Mouse (Mus musculus) c-Kit-positive CD71-negative TER-119-negative erythroid progenitor cells, embryonic 14.5 days (primary cell): ENCODE data around the gene Gm11168.
A peak's percentile ranks its signal among the peaks of the same experiment; 100 is the strongest.
"Not testable (repeated sequence)": the region's sequence is repeated elsewhere in the genome, so short reads cannot be mapped to it uniquely, and the experiment has no call there.

Source experiments
- DNase-seq: peaks from one replicate; pipeline ENCODE4 v3.0.0-alpha.2; 2013; ENCODE audit warnings: low read depth

Gene Gm11168

DNA sequence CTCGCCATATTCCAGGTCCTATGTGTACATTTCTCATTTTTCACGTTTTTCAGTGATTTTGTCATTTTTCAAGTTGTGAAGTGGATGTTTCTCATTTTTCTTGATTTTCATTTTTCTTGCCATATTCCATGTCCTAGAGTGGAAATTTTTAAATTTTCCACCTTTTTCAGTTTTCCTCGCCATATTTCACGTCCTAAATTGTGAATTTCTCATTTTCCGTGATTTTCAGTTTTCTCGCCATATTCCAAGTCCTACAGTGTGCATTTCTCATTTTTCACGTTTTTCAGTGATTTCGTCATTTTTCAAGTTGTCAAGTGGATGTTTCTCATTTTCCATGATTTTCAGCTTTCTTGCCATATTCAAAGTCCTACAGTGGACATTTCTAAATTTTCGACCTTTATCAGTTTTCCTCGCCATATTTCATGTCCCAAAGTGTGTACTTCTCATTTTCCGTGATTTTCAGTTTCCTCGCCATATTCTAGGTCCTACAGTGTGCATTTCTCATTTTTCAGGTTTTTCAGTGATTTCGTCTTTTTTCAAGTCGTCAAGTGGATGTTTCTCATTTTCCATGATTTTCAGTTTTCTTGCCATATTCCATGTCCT is at the start of gene Gm11168:
Gm11168 (plus strand) TSS at position 553 of the 603 bp plus-strand sequence.
- not testable (repeated sequence) for DNase-seq

DNA sequence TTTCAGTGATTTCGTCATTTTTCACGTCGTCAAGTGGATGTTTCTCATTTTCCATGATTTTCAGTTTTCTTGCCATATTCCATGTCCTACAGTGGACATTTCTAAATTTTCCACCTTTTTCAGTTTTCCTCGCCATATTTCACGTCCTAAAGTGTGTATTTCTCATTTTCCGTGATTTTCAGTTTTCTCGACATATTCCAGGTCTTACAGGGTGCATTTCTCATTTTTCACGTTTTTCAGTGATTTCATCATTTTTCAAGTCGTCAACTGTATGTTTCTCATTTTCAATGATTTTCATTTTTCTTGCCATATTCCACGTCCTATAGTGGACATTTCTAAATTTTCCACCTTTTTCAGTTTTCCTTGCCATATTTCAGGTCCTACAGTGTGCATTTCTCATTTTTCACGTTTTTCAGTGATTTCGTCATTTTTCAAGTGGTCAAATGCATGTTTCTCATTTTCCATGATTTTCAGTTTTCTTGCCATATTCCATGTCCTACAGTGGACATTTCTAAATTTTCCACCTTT is 2.6 kb upstream of the Gm11168 start, which contains the start of gene Gm10722:
Gm10722 (plus strand) TSS at position 478 of the 528 bp plus-strand sequence.
- peak; percentile 20 for DNase-seq

DNA sequence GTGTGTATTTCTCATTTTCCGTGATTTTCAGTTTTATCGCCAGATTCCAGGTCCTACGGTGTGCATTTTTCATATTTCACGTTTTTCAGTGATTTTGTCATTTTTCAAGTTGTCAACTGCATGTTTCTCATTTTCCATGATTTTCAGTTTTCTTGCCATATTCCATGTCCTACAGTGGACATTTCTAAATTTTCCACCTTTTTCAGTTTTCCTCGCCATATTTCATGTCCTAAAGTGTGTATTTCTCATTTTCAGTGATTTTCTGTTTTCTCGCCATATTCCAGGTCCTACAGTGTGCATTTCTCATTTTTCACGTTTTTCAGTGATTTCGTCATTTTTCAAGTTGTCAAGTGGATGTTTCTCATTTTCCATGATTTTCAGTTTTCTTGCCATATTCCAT is 2.1 kb upstream of the Gm11168 start:
- not testable (repeated sequence) for DNase-seq

DNA sequence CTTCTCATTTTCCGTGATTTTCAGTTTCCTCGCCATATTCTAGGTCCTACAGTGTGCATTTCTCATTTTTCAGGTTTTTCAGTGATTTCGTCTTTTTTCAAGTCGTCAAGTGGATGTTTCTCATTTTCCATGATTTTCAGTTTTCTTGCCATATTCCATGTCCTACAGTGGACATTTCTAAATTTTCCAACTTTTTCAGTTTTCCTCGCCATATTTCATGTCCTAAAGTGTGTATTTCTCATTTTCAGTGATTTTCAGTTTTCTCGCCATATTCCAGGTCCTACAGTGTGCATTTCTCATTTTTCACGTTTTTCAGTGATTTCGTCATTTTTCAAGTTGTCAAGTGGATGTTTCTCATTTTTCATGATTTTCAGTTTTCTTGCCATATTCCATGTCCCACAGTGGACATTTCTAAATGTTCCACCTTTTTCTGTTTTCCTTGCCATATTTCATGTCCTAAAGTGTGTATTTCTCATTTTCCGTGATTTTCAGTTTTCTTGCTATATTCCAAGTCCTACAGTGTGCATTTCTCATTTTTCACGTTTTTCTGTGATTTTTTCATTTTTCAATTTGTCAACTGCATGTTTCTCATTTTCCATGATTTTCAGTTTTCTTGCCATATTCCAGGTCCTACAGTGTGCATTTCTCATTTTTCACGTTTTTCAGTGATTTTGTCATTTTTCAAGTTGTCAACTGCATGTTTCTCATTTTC is 1.0 kb upstream of the Gm11168 start:
- not testable (repeated sequence) for DNase-seq

DNA sequence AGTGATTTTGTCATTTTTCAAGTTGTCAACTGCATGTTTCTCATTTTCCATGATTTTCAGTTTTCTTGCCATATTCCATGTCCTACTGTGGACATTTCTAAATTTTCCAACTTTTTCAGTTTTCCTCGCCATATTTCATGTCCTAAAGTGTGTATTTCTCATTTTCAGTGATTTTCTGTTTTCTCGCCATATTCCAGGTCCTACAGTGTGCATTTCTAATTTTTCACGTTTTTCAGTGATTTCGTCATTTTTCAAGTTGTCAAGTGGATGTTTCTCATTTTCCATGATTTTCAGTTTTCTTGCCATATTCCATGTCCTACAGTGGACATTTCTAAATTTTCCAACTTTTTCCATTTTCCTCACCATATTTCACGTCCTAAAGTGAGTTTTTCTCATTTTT is 3.0 kb downstream of the Gm11168 start:
- DNase-seq: not testable (repeated sequence)

DNA sequence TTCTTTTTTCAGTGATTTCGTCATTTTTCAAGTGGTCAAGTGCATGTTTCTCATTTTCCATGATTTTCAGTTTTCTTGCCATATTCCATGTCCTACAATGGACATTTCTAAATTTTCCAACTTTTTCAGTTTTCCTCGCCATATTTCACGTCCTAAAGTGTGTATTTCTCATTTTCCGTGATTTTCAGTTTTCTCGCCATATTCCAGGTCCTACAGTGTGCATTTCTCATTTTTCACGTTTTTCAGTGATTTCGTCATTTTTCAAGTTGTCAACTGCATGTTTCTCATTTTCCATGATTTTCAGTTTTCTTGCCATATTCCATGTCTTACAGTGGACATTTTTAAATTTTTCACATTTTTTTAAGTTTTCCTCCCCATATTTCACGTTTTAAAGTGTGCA is 3.5 kb downstream of the Gm11168 start:
- DNase-seq: not testable (repeated sequence)

DNA sequence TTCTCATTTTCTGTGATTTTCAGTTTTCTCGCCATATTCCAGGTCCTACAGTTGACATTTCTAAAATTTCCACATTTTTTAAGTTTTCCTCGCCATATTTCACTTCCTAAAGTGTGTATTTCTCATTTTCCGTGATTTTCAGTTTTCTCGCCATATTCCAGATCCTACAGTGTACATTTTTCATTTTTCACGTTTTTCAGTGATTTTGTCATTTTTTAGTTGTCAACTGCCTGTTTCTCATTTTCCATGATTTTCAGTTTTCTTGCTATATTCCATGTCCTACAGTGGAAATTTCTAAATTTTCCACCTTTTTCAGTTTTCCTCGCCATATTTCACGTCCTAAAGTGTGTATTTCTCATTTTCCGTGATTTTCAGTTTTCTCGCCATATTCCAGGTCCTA is 4.1 kb downstream of the Gm11168 start:
- DNase-seq: peak; percentile 7

DNA sequence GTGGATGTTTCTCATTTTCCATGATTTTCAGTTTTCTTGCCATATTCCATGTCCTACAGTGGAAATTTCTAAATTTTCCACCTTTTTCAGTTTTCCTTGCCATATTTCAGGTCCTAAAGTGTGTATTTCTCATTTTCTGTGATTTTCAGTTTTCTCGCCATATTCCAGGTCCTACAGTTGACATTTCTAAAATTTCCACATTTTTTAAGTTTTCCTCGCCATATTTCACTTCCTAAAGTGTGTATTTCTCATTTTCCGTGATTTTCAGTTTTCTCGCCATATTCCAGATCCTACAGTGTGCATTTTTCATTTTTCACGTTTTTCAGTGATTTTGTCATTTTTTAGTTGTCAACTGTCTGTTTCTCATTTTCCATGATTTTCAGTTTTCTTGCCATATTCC is 6.2 kb downstream of the Gm11168 start:
- DNase-seq: not testable (repeated sequence)

DNA sequence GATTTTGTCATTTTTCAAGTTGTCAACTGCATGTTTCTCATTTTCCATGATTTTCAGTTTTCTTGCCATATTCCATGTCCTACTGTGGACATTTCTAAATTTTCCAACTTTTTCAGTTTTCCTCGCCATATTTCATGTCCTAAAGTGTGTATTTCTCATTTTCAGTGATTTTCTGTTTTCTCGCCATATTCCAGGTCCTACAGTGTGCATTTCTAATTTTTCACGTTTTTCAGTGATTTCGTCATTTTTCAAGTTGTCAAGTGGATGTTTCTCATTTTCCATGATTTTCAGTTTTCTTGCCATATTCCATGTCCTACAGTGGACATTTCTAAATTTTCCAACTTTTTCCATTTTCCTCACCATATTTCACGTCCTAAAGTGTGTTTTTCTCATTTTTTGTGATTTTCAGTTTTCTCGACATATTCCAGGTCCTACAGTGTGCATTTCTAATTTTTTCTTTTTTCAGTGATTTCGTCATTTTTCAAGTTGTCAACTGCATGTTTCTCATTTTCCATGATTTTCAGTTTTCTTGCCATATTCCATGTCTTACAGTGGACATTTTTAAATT is 9.0 kb downstream of the Gm11168 start:
- DNase-seq: not testable (repeated sequence)

DNA sequence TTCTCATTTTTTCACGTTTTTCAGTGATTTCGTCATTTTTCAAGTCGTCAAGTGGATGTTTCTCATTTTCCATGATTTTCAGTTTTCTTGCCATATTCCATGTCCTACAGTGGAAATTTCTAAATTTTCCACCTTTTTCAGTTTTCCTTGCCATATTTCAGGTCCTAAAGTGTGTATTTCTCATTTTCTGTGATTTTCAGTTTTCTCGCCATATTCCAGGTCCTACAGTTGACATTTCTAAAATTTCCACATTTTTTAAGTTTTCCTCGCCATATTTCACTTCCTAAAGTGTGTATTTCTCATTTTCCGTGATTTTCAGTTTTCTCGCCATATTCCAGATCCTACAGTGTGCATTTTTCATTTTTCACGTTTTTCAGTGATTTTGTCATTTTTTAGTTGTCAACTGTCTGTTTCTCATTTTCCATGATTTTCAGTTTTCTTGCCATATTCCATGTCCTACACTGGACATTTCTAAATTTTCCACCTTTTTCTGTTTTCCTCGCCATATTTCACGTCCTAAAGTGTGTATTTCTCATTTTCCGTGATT is 9.7 kb downstream of the Gm11168 start, which contains the start of gene Gm10721:
Gm10721 (plus strand) TSS at position 408 of the 547 bp plus-strand sequence.
- DNase-seq: not testable (repeated sequence)

DNA sequence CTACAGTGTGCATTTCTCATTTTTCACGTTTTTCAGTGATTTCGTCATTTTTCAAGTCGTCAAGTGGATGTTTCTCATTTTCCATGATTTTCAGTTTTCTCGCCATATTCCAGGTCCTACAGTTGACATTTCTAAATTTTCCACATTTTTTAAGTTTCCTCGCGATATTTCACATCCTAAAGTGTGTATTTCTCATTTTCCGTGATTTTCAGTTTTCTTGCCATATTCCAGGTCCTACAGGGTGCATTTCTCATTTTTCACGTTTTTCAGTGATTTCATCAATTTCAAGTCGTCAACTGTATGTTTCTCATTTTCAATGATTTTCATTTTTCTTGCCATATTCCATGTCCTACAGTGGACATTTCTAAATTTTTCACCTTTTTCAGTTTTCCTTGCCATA is 12.2 kb downstream of the Gm11168 start, which contains the start of gene Gm10720:
Gm10720 (plus strand) TSS at position 301 of the 400 bp plus-strand sequence.
- not testable (repeated sequence) for DNase-seq

DNA sequence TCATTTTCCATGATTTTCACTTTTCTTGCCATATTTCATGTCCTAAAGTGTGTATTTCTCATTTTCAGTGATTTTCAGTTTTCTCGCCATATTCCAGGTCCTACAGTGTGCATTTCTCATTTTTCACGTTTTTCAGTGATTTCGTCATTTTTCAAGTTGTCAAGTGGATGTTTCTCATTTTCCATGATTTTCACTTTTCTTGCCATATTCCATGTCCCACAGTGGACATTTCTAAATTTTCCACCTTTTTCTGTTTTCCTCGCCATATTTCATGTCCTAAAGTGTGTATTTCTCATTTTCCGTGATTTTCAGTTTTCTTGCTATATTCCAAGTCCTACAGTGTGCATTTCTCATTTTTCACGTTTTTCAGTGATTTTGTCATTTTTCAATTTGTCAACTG is 12.8 kb downstream of the Gm11168 start:
- not testable (repeated sequence) for DNase-seq

DNA sequence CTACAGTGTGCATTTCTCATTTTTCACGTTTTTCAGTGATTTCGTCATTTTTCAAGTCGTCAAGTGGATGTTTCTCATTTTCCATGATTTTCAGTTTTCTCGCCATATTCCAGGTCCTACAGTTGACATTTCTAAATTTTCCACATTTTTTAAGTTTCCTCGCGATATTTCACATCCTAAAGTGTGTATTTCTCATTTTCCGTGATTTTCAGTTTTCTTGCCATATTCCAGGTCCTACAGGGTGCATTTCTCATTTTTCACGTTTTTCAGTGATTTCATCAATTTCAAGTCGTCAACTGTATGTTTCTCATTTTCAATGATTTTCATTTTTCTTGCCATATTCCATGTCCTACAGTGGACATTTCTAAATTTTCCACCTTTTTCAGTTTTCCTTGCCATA is 14.0 kb downstream of the Gm11168 start, which contains the start of gene Gm10719:
Gm10719 (plus strand) TSS at position 301 of the 400 bp plus-strand sequence.
- DNase-seq: not testable (repeated sequence)

DNA sequence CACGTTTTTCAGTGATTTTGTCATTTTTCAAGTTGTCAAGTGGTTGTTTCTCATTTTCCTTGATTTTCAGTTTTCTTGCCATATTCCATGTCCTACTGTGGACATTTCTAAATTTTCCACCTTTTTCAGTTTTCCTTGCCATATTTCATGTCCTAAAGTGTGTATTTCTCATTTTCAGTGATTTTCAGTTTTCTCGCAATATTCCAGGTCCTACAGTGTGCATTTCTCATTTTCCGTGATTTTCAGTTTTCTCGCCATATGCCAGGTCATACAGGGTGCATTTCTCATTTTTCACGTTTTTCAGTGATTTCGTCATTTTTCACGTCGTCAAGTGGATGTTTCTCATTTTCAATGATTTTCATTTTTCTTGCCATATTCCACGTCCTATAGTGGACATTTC is 15.8 kb downstream of the Gm11168 start:
- DNase-seq: not testable (repeated sequence)

DNA sequence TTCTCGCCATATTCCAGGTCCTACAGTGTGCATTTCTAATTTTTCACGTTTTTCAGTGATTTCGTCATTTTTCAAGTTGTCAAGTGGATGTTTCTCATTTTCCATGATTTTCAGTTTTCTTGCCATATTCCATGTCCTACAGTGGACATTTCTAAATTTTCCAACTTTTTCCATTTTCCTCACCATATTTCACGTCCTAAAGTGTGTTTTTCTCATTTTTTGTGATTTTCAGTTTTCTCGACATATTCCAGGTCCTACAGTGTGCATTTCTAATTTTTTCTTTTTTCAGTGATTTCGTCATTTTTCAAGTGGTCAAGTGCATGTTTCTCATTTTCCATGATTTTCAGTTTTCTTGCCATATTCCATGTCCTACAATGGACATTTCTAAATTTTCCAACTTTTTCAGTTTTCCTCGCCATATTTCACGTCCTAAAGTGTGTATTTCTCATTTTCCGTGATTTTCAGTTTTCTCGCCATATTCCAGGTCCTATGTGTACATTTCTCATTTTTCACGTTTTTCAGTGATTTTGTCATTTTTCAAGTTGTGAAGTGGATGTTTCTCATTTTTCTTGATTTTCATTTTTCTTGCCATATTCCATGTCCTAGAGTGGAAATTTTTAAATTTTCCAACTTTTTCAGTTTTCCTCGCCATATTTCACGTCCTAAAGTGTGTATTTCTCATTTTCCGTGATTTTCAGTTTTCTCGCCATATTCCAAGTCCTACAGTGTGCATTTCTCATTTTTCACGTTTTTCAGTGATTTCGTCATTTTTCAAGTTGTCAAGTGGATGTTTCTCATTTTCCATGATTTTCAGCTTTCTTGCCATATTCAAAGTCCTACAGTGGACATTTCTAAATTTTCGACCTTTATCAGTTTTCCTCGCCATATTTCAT is 16.9 kb downstream of the Gm11168 start:
- DNase-seq: not testable (repeated sequence)

DNA sequence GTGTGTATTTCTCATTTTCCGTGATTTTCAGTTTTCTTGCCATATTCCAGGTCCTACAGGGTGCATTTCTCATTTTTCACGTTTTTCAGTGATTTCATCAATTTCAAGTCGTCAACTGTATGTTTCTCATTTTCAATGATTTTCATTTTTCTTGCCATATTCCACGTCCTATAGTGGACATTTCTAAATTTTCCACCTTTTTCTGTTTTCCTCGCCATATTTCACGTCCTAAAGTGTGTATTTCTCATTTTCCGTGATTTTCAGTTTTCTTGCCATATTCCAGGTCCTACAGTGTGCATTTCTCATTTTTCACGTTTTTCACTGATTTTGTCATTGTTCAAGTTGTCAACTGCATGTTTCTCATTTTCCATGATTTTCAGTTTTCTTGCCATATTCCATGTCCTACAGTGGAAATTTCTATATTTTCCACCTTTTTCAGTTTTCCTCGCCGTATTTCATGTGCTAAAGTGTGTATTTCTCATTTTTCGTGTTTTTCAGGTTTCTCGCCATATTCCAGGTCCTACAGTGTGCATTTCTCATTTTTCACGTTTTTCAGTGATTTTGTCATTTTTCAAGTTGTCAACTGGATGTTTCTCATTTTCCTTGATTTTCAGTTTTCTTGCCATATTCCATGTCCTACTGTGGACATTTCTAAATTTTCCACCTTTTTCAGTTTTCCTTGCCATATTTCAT is 19.3 kb downstream of the Gm11168 start:
- peak; percentile 12 for DNase-seq

DNA sequence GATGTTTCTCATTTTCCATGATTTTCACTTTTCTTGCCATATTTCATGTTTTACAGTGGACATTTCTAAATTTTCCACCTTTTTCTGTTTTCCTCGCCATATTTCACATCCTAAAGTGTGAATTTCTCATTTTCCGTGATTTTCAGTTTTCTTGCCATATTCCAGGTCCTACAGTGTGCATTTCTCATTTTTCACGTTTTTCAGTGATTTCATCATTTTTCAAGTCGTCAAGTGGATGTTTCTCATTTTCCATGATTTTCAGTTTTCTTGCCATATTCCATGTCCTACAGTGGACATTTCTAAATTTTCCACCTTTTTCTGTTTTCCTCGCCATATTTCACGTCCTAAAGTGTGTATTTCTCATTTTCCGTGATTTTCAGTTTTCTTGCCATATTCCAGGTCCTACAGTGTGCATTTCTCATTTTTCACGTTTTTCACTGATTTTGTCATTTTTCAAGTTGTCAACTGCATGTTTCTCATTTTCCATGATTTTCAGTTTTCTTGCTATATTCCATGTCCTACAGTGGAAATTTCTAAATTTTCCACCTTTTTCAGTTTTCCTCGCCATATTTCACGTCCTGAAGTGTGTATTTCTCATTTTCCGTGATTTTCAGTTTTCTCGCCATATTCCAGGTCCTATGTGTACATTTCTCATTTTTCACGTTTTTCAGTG is 20.3 kb downstream of the Gm11168 start, which contains the start of gene Gm10718:
Gm10718 (plus strand) TSS at position 236 of the 673 bp plus-strand sequence.
- DNase-seq: not testable (repeated sequence)

DNA sequence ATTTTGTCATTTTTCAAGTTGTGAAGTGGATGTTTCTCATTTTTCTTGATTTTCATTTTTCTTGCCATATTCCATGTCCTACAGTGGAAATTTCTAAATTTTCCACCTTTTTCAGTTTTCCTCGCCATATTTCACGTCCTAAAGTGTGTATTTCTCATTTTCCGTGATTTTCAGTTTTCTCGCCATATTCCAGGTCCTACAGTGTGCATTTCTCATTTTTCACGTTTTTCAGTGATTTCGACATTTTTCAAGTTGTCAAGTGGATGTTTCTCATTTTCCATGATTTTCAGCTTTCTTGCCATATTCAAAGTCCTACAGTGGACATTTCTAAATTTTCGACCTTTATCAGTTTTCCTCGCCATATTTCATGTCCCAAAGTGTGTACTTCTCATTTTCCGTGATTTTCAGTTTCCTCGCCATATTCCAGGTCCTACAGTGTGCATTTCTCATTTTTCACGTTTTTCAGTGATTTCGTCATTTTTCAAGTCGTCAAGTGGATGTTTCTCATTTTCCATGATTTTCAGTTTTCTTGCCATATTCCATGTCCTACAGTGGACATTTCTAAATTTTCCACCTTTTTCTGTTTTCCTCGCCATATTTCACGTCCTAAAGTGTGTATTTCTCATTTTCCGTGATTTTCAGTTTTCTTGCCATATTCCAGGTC is 21.0 kb downstream of the Gm11168 start:
- DNase-seq: not testable (repeated sequence)

DNA sequence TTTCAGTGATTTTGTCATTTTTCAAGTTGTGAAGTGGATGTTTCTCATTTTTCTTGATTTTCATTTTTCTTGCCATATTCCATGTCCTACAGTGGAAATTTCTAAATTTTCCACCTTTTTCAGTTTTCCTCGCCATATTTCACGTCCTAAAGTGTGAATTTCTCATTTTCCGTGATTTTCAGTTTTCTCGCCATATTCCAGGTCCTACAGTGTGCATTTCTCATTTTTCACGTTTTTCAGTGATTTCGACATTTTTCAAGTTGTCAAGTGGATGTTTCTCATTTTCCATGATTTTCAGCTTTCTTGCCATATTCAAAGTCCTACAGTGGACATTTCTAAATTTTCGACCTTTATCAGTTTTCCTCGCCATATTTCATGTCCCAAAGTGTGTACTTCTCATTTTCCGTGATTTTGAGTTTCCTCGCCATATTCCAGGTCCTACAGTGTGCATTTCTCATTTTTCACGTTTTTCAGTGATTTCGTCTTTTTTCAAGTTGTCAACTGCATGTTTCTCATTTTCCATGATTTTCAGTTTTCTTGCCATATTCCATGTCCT is 21.8 kb downstream of the Gm11168 start, which contains the start of gene Gm10717:
Gm10717 (plus strand) TSS at position 506 of the 556 bp plus-strand sequence.
- not testable (repeated sequence) for DNase-seq
